Mouse (Mus musculus) cerebellum, adult 2 months (tissue): ENCODE data around the gene Paqr4.

Experiments used
- CTCF ChIP-seq: fragments of 200-500 bp; IDR thresholded peaks from 2 replicates; pipeline ENCODE4 v1.5.1; 2011; ENCODE audit warnings: low read depth, mild to moderate bottlenecking, control low read depth, low read length, moderate library complexity, borderline replicate concordance; ENCODE audit not compliant: insufficient read depth
- POLR2A ChIP-seq: fragments of 200-500 bp; IDR thresholded peaks from 2 replicates; pipeline ENCODE4 v1.6.1; 2011; ENCODE audit warnings: low read length, control low read depth, borderline replicate concordance; ENCODE audit not compliant: insufficient read depth

- TF ChIP-seq POLR2A (no peak), CTCF (no peak)
These were observed 35.5 kb upstream of the Paqr4 start for GRCm38 (mm10) chr17:23776216-23776615.
